Mouse (Mus musculus) mouse trophoblast stem cell (cell line): ENCODE results near the gene Calhm4.
"Not testable (repeated sequence)": the region's sequence is repeated elsewhere in the genome, so short reads cannot be mapped to it uniquely, and the experiment has no call there.

Experiments used
- in situ Hi-C, 2 experiments: fragments of 300-500 bp; cut with MseI, MboI; formaldehyde crosslinking; loops; 2 replicates in 1 of 2; 3 replicates in 1 of 2; pipeline ENCODE4 v1.15.1; 2025

Gene Calhm4

DNA sequence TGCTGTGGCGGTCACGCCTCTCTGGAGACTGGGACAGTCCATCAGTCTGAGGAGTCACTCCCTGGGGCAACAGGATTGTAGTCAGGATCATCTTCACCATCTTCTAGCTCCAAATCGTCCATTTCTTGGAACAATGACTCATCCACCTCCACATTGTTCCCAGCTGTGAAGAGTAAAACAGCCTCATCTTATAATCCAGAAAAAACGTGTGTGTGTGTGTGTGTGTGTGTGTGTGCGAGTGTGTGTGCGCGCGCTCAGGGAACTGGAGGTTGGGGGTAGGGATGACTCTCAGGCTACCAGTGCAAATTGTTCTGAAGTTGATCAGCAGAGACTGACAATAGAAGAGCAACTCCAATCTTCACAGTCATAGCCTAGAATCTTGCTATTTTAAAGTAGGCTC is 47.4 kb downstream of the Calhm4 start:
- in situ Hi-C loops, result not testable (repeated sequence)
